In genomic region chr5:4201368-4201767, GRCm38 (mm10) we compare ENCODE assay signal across 12 mouse cellular contexts. TPM values are rescaled to one million over a fixed set of nuclear protein-coding genes. Genes with fewer than 3 reads are reported as not detected.
A peak's percentile ranks its signal among the peaks of the same experiment; 100 is the strongest.
DNase-seq lines count a peak whose midpoint lies in the region; ATAC-seq and TF ChIP-seq lines count a peak whose summit lies in the region.
"Had no signal": no experiment of that assay in that cellular context is flagged by ENCODE, and none has a peak within 500 bp of the region (broad histone marks: within the 10 kb centered on the region; RNA-seq: fewer than 3 reads in every experiment).

No protein-coding gene starts in this region.

- no peaks in the 10 kb centered on the region for H3K9me3 ChIP-seq in forebrain, embryonic 13.5 days (replicated peaks)
- no peaks in the 10 kb centered on the region for H3K9me3 ChIP-seq in forebrain, embryonic 16.5 days (ENCODE audit: control insufficient read depth, low read length)
- no peaks in the 10 kb centered on the region for H3K9me3 ChIP-seq in lung, postnatal 0 days (ENCODE audit: low read length)
- H3K9me3 ChIP-seq: neural tube, embryonic 13.5 days had no signal

- peak; percentile 45; the same call in 1 of the 2 replicates for ATAC-seq in forebrain, embryonic 13.5 days
- no peak for ATAC-seq in forebrain, embryonic 16.5 days
- ATAC-seq in lung, postnatal 0 days, result no peak

- H3K4me1 ChIP-seq in forebrain, embryonic 13.5 days, result no peaks in the 10 kb centered on the region
- no peaks in the 10 kb centered on the region for H3K4me1 ChIP-seq in forebrain, embryonic 16.5 days (replicated peaks; ENCODE audit: control insufficient read depth, insufficient read depth, low read length)
- H3K4me1 ChIP-seq in lung, postnatal 0 days (ENCODE audit: insufficient read depth, low read depth, low read length), result no peaks in the 10 kb centered on the region
- H3K4me1 ChIP-seq: neural tube, embryonic 13.5 days had no signal

- TF ChIP-seq EP300 in lung, postnatal 0 days (IDR thresholded peaks at IDR 0.05), result no peak

- no peaks in the 10 kb centered on the region for H3K36me3 ChIP-seq in forebrain, embryonic 13.5 days (ENCODE audit: poor library complexity, severe bottlenecking)
- H3K36me3 ChIP-seq in forebrain, embryonic 16.5 days (ENCODE audit: control insufficient read depth, insufficient read depth), result no peaks in the 10 kb centered on the region
- no peaks in the 10 kb centered on the region for H3K36me3 ChIP-seq in lung, postnatal 0 days (ENCODE audit: insufficient read depth, low read length)
- H3K36me3 ChIP-seq: neural tube, embryonic 13.5 days had no signal

- no peak overlapping the region for H3K4me2 ChIP-seq in forebrain, embryonic 13.5 days
- H3K4me2 ChIP-seq in forebrain, embryonic 16.5 days (ENCODE audit: low read length), result no peak overlapping the region
- no peak overlapping the region for H3K4me2 ChIP-seq in lung, postnatal 0 days (replicated peaks; ENCODE audit: low read depth, low read length)
- H3K4me2 ChIP-seq: neural tube, embryonic 13.5 days had no signal

- no peaks in the 10 kb centered on the region for H3K27me3 ChIP-seq in forebrain, embryonic 13.5 days
- H3K27me3 ChIP-seq in forebrain, embryonic 16.5 days (replicated peaks; ENCODE audit: control insufficient read depth, insufficient read depth, low read length), result no peaks in the 10 kb centered on the region
- H3K27me3 ChIP-seq in lung, postnatal 0 days (replicated peaks; ENCODE audit: insufficient read depth, low read length), result no peaks in the 10 kb centered on the region
- H3K27me3 ChIP-seq: neural tube, embryonic 13.5 days had no signal

- no peak overlapping the region for H3K9ac ChIP-seq in forebrain, embryonic 13.5 days
- H3K9ac ChIP-seq in forebrain, embryonic 16.5 days (replicated peaks; ENCODE audit: low read depth, low read length), result no peak overlapping the region
- H3K9ac ChIP-seq in lung, postnatal 0 days (replicated peaks; ENCODE audit: low read depth), result no peak overlapping the region
- H3K9ac ChIP-seq: neural tube, embryonic 13.5 days had no signal

- TF ChIP-seq CTCF in lung, postnatal 0 days (IDR thresholded peaks at IDR 0.05), result peak; percentile 81

- no peak overlapping the region for H3K27ac ChIP-seq in forebrain, embryonic 13.5 days
- no peak overlapping the region for H3K27ac ChIP-seq in forebrain, embryonic 16.5 days (ENCODE audit: low read length)
- no peak overlapping the region for H3K27ac ChIP-seq in lung, postnatal 0 days (ENCODE audit: low read length)
- H3K27ac ChIP-seq: neural tube, embryonic 13.5 days had no signal

- DNase-seq in lung, postnatal 0 days (ENCODE audit: low spot score), result peak; percentile 90
- no peak for DNase-seq in lung, postnatal 14 days
- peak; percentile 65 for DNase-seq in brain, adult 2 months (ENCODE audit: low read depth, low spot score)
- DNase-seq in mesoderm, embryonic 11.5 days (ENCODE audit: low read depth, low spot score), result peak; percentile 36
- no peak for DNase-seq in adrenal gland, adult 18-20 months (ENCODE audit: low spot score in 2 of 2)
- no peak for DNase-seq in thymus, postnatal 10 days (ENCODE audit: low spot score in 2 of 2)
- DNase-seq: cerebellum, adult 9-11 months; gastrocnemius, postnatal 10 days; kidney, adult 18-20 months had no signal

- no peak overlapping the region for H3K4me3 ChIP-seq in forebrain, embryonic 13.5 days
- H3K4me3 ChIP-seq in forebrain, embryonic 16.5 days (replicated peaks; ENCODE audit: low read length), result no peak overlapping the region
- no peak overlapping the region for H3K4me3 ChIP-seq in lung, postnatal 0 days (ENCODE audit: low read depth, low read length)
- H3K4me3 ChIP-seq: neural tube, embryonic 13.5 days had no signal

RNA-seq across cellular contexts. Expression of gene Mterf1b, which starts 9.2 kb away (rescaled TPM):
- 3.6 and 5.3 TPM in 2 replicates for polyA plus RNA-seq in forebrain, embryonic 13.5 days (2015; fragmentation: Nextera tagmentation; extraction: Ambion mirVana)
- polyA plus RNA-seq in forebrain, embryonic 16.5 days (2015; fragmentation: Nextera tagmentation; extraction: Ambion mirVana), result 4.1 and 4.9 TPM in 2 replicates
- polyA plus RNA-seq in lung, postnatal 0 days (2015; fragmentation: Nextera tagmentation; extraction: Ambion mirVana), result 1.9 and 2.5 TPM in 2 replicates
- total RNA-seq in adrenal gland, adult 18-20 months (2021), result 1 to 10 TPM; 3.8 to 5.2 TPM

Comparison
In these comparisons a context has a peak if more than half of its experiments do, and no peak if none do; other contexts are left out.
1. DNase-seq: peak in lung, postnatal 0 days (single experiment), brain, adult 2 months (single experiment) and mesoderm, embryonic 11.5 days (single experiment); none in lung, postnatal 14 days (single experiment), adrenal gland, adult 18-20 months (0 of 2) and thymus, postnatal 10 days (0 of 2).